Mouse (Mus musculus) right cerebral cortex, postnatal 14 days (tissue): Measurements from ENCODE around the gene Apoc3.

Source experiments
- DNase-seq: peaks from one replicate; pipeline ENCODE4 v3.0.0; 2022

The Apoc3 gene

DNA sequence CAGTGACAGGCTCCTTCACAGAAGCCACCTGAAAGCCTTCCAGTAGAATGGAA is at the start of gene Apoc3:
Gene Apoc3 (minus strand): TSS at position 41 of the 53 bp plus-strand sequence.
- DNase-seq: no peak

- DNase-seq: peak; percentile 96
Measured at GRCm38 (mm10) chr9:46282631-46283436, 47.4 kb upstream of the Apoc3 start, which contains the start of gene Bud13. Gene Bud13, plus strand, starts transcription at chr9:46283008.

DNA sequence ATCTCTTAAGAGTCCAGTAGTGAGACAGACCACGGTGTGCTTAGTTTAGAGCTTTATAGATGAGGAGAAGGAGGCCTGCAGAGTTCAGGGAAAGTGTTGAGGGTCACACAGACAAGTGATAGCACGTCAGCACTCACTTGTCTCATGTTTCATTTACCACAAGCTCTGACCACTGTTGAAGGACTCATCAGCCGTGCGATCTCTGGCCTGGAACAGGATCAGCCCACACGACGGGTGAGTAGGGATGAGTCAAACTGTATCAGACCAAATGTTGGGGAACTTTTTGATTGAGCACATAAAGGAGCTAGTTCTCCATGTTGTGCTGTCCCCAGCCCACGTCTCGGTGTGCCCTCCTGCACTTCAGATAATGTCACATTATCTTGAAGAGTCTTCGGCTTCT is 39.1 kb upstream of the Apoc3 start:
- DNase-seq: no peak

GRCm38 (mm10) chr9:46272677-46273454 is 37.4 kb upstream of the Apoc3 start, which contains the start of gene Zpr1:
Gene Zpr1, plus strand, starts transcription at chr9:46273064.
- peak; percentile 86 for DNase-seq

DNA sequence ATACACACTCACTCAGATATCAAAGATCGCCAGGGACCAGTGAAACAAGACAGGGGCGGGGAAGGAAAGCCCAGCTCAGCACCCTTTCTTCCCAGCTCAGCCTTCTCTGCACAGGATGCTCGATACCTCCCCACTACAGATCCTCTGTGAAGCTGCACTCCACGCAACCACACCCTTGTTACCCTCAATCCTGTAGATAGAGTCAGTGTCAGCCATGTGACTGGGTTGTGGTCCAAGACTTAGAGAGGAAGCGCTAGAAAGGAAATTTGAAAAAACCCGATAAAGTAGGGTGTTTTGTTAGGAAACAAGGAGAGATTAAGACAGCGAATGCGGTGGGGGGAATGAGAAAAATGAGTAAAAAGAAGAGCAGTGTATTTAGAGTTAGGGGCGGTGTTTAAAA is 36.6 kb upstream of the Apoc3 start:
- no peak for DNase-seq

GRCm38 (mm10) chr9:46270782-46271181 is 35.3 kb upstream of the Apoc3 start:
- no peak for DNase-seq

DNA sequence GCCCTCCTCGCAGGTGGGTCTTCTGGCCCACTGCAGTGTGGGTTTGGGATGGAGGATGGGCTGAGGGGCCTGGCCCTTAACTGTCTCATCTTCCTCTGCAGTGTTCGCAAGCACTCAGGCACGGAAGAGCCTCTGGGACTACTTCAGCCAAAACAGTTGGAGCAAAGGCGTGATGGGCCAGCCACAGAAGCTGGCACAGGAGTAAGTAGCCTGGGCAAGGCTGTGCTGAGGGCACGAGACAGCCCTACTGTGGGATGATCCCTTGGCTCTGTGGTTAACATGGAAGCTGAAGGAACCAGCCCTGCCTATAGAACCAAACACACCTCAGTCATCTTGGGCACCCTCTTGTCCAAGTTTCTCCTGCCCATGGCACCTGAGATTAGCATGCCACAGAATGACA is 33.7 kb upstream of the Apoc3 start:
- DNase-seq: no peak

- DNase-seq: no peak
Measured at GRCm38 (mm10) chr9:46268343-46268873, 33.0 kb upstream of the Apoc3 start, which contains the start of gene Apoa5. Gene Apoa5, plus strand, starts transcription at chr9:46268633.

- DNase-seq: no peak
Measured at GRCm38 (mm10) chr9:46261131-46261530, 25.7 kb upstream of the Apoc3 start.

DNA sequence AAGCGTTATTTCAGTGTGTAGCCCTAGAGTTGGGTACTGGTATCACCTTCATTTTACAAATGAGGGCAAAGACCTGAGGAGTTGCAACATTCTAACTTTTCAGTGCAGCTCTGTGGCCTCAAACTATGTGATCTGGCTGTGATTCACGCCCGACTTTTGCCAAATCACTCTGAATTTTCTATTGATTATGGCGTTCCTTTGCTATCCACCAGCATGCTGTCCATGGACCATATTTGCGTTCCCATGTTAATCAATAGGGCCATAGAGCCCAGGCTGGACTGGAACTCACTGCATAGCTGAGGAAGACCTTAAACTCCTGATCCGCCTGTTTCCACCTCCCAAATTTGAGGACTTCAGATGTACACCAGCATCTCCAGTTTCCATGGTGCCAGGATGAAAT is 23.7 kb upstream of the Apoc3 start:
- DNase-seq: no peak

- DNase-seq: no peak
Measured at GRCm38 (mm10) chr9:46257546-46257945, 22.1 kb upstream of the Apoc3 start.

- no peak for DNase-seq
Measured at GRCm38 (mm10) chr9:46256658-46257385, 21.4 kb upstream of the Apoc3 start.

- DNase-seq: no peak
Measured at GRCm38 (mm10) chr9:46256177-46256576, 20.7 kb upstream of the Apoc3 start.

DNA sequence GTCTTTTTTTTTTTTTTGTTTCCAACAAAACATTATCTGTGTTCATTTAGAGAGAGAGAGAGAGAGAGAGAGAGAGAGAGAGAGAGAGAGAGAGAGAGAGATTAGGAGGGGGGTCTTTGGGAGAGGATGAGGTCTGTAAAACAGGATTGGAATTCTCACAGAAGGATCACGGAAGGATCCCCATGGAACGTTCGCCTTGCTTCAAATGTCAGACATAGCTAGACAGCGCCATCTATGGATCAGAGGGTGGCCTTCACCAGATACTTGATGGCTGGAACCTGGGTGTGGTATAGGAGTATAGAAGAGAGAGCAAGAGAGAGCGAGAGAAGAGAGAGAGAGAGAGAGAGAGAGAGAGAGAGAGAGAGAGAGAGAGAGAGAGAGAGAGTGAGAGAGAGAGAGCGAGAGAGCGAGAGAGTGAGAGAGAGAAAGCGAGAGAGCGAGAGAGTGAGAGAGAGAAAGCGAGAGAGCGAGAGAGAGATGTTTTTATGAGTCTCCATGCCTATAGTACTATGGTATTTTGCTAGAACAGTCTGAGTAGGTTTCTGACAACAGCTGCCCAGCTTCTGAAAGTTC is 11.4 kb upstream of the Apoc3 start:
- DNase-seq: peak; percentile 68

DNA sequence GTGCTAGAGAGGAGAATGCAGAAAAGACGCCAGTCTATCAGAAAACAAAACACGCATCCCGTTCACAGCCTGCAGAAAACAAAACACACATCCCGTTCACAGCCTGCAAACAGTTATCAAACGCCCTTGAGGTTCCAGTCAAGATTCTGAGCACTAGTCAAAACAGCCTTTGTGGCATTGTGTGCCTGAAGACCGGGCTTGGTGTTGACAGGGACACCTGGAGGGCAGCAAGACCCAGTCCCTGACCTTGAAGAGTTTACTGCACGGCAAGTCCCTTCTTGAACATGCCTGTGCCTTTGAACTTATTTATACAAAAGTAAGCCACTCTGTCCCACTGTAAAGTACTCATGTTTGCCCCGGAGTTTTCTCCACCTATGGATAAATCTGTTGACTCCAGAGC is 8.1 kb upstream of the Apoc3 start:
- DNase-seq: no peak

GRCm38 (mm10) chr9:46243122-46243521 is 7.7 kb upstream of the Apoc3 start:
- DNase-seq: no peak

- DNase-seq: no peak
Measured at GRCm38 (mm10) chr9:46241818-46242217, 6.4 kb upstream of the Apoc3 start.

GRCm38 (mm10) chr9:46240526-46241153 is 5.2 kb upstream of the Apoc3 start, which contains the start of gene Apoa4:
Gene Apoa4, plus strand, starts transcription at chr9:46240696.
- DNase-seq: no peak

GRCm38 (mm10) chr9:46238850-46239249 is 3.4 kb upstream of the Apoc3 start:
- no peak for DNase-seq

DNA sequence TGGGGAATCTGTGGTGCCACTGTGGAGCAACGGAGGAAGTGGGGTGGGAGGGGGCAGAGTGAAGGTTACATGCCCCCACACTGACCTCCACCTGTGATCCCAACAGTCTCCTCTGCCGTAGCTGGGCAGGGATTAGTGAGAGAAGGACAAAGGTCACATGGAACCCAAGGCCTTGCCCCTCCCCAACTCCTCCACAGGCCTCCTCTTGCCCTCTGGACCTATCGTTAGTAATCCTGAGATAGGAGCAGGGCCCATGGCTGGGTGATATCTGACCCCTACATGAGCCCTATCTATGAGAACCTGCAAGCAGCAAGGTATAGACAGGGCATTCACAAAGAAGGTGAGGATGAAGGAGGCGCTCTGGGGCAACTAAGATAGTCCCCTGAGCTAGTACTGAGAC is 213 bp upstream of the Apoc3 start:
- DNase-seq: no peak

DNA sequence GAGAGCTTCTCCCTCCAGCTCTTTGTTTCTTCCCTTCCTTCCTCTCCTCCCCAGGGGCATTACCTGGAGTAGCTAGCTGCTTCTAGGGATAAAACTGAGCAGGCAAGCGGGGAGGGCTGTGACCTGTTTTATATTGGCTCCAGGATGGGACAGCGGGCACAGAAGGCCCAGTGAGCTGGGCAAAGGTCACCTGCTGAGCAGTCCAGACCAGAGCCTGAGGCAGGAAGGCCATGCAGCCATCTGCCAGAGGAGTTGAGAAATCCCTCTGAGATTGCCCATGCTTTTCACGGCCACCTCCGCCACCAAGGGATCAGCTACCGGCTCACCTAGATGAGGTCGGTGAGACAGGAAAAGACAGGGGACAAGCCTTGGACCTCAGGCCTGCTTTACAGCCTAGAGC is 240 bp downstream of the Apoc3 start:
- no peak for DNase-seq

- DNase-seq: no peak
Measured at GRCm38 (mm10) chr9:46230450-46230975, 4.9 kb downstream of the Apoc3 start.
